Mouse (Mus musculus) kidney, adult 9 months (tissue): ENCODE data around the gene Dnase1l3.
"Not testable (repeated sequence)": the region's sequence is repeated elsewhere in the genome, so short reads cannot be mapped to it uniquely, and the experiment has no call there.

Experiments used
- DNase-seq: peaks from one replicate; pipeline ENCODE4 v3.0.0; 2022

Gene Dnase1l3

GRCm38 (mm10) chr14:8011938-8012337 lies 17.6 kb upstream of the Dnase1l3 start:
- DNase-seq: no peak

GRCm38 (mm10) chr14:8011297-8011696 lies 16.9 kb upstream of the Dnase1l3 start:
- DNase-seq: no peak

GRCm38 (mm10) chr14:8007923-8008322 lies 13.6 kb upstream of the Dnase1l3 start:
- DNase-seq: no peak

GRCm38 (mm10) chr14:8007486-8007885 lies 13.1 kb upstream of the Dnase1l3 start:
- DNase-seq: no peak

GRCm38 (mm10) chr14:8007084-8007483 lies 12.7 kb upstream of the Dnase1l3 start:
- DNase-seq: no peak

GRCm38 (mm10) chr14:8006061-8006460 lies 11.7 kb upstream of the Dnase1l3 start:
- not testable (repeated sequence) for DNase-seq

- DNase-seq: peak; percentile 22
These were observed 9.6 kb upstream of the Dnase1l3 start for GRCm38 (mm10) chr14:8003727-8004670.

- no peak for DNase-seq
These were observed 8.8 kb upstream of the Dnase1l3 start for GRCm38 (mm10) chr14:8003093-8003670.

GRCm38 (mm10) chr14:8002432-8003092 lies 8.2 kb upstream of the Dnase1l3 start, which contains the start of gene Abhd6:
Gene Abhd6 (plus strand): TSS chr14:8002902.
- DNase-seq: peak; percentile 86

GRCm38 (mm10) chr14:8000831-8001685 lies 6.7 kb upstream of the Dnase1l3 start:
- no peak for DNase-seq

GRCm38 (mm10) chr14:8000247-8000646 lies 5.9 kb upstream of the Dnase1l3 start:
- no peak for DNase-seq

- DNase-seq: no peak
These were observed 5.1 kb upstream of the Dnase1l3 start for GRCm38 (mm10) chr14:7999435-7999834.

GRCm38 (mm10) chr14:7999030-7999429 lies 4.7 kb upstream of the Dnase1l3 start:
- DNase-seq: no peak

GRCm38 (mm10) chr14:7997255-7997696 lies 2.9 kb upstream of the Dnase1l3 start:
- peak; percentile 94 for DNase-seq

- no peak for DNase-seq
These were observed 2.2 kb downstream of the Dnase1l3 start for GRCm38 (mm10) chr14:7992158-7992557.

GRCm38 (mm10) chr14:7991108-7991776 lies 3.1 kb downstream of the Dnase1l3 start:
- DNase-seq: no peak

- DNase-seq: no peak
These were observed 4.4 kb downstream of the Dnase1l3 start for GRCm38 (mm10) chr14:7989961-7990360.

- DNase-seq: no peak
These were observed 5.0 kb downstream of the Dnase1l3 start for GRCm38 (mm10) chr14:7989371-7989770.

- DNase-seq: no peak
These were observed 7.5 kb downstream of the Dnase1l3 start for GRCm38 (mm10) chr14:7986913-7987312.

- no peak for DNase-seq
These were observed 13.1 kb downstream of the Dnase1l3 start for GRCm38 (mm10) chr14:7981226-7981625.

GRCm38 (mm10) chr14:7978183-7978582 lies 16.2 kb downstream of the Dnase1l3 start:
- DNase-seq: no peak

GRCm38 (mm10) chr14:7977471-7977870 lies 16.9 kb downstream of the Dnase1l3 start:
- no peak for DNase-seq
